Mouse (Mus musculus) kidney, adult 2 months (tissue): ENCODE measurements around the gene Syt8.

ENCODE experiments used
- CTCF ChIP-seq: fragments of 200-500 bp; conservative IDR thresholded peaks from 2 replicates; pipeline ENCODE4 v1.5.1; 2011; ENCODE audit warnings: low read depth, mild to moderate bottlenecking, control low read depth, low read length, moderate library complexity, mixed read lengths; ENCODE audit not compliant: insufficient read depth, insufficient read length
- POLR2A ChIP-seq: fragments of 200-500 bp; IDR thresholded peaks from one replicate; pipeline ENCODE4 v1.6.1; 2011; ENCODE audit warnings: low read depth, low read length, control low read depth

GRCm38 (mm10) chr7:142413285-142413684, 21.4 kb upstream of the Syt8 start:
- TF ChIP-seq CTCF: no peak
- TF ChIP-seq POLR2A: no peak
